Mouse (Mus musculus) left cerebral cortex, postnatal 36 days (tissue): ENCODE measurements at regions not wholly inside any gene's neighbourhood (a gene's known extent, or its start where the extent isn't known, plus 50 kb on each side); places are given as distances from the start of the nearest gene placed in this dataset.

Experiments used
- DNase-seq, 2 experiments: peaks; one replicate each; pipeline ENCODE4 v3.0.0; 2021 to 2022; ENCODE audit warnings: low spot score in 2 of 2, mixed read lengths in 1 of 2
- intact Hi-C: fragments of 180-260 bp; cut with DNase I; formaldehyde crosslinking; loops from one replicate; pipeline ENCODE4 v1.15.1; 2025

- intact Hi-C loops = loop anchor here (10.0 kb wide), 1 partner anchor 107 kb away; no protein-coding TSS in a partner anchor
These were observed 339.4 kb upstream of the Cldn34d start for GRCm38 (mm10) chrX:76942136-76942535.

GRCm38 (mm10) chrX:76938315-76938714 is 335.6 kb upstream of the Cldn34d start:
- intact Hi-C loops = no loop called here
- DNase-seq = no peak

More at GRCm38 (mm10) chrX:76942136-76942535, 339.4 kb upstream of the Cldn34d start:
- DNase-seq = no peak
